In the genomic region with DNA sequence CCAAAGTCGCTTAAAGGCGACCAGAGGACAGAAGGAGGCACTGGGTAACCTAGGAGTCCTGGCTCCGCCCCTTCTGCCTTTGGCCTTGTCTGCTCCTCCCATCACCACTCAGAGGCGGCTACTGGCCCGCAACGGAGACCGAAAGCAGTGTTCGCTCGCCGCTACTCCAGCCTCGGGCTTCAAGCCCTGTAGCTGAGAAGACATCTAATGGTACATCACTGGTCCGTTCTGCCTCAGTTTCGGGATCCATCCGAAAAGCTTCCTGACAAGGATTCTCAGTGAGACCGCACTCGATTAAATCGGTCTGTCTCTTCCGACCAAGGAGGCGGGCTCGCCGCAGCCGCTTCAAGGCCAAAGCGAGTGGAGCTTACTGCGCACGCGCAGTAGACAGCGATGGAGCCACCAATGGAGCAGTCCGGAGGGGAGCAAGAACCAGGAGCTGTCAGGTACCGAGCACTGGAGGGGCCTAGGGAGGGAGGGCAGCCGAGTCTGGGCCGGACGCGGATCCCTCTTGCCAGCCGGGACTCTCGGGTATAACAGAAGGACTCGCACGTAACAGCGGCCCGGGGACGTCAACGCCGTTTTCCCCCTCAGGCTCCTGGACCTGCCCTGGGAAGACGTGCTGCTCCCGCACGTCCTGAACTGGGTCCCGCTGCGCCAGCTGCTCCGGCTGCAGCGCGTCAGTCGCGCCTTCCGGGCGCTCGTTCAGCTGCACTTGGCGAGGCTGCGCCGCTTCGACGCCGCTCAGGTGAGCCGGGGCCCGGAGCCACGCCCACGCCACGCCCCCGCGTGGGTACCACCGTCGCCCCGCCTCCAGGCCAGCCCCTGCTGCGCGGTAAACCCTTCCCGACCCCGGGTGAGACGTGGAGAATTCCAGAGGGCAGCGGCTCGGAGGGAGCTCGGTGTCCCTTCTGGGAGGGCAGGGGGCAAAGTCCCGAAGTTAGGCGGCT, we compare ENCODE assay signal across 7 mouse cellular contexts. TPM values are rescaled to one million over a fixed set of nuclear protein-coding genes. Genes with fewer than 3 reads are reported as not detected.
DNase-seq lines count a peak whose midpoint lies in the region; ATAC-seq lines count a peak whose summit lies in the region.

Fbxl15 (plus strand) TSS at position 104 of the 950 bp plus-strand sequence.

- peak within 1 kb of the TSS; percentile 98 for H3K4me2 ChIP-seq in intestine, embryonic 16.5 days (ENCODE audit: low read depth, low read length)
- H3K4me2 ChIP-seq in midbrain, embryonic 11.5 days: peak within 1 kb of the TSS; percentile 100

- H3K36me3 ChIP-seq in intestine, embryonic 16.5 days (ENCODE audit: control insufficient read depth, insufficient read depth, low read length): peaks cover 6% of the 10 kb centered on the region; the same call in 1 of the 2 replicates
- H3K36me3 ChIP-seq in midbrain, embryonic 11.5 days (ENCODE audit: control insufficient read depth, insufficient read depth, low read length): no peaks in the 10 kb centered on the region

- peak within 1 kb of the TSS; percentile 95 for H3K27ac ChIP-seq in intestine, embryonic 16.5 days (ENCODE audit: low read length)
- H3K27ac ChIP-seq in midbrain, embryonic 11.5 days (ENCODE audit: low read depth, low read length): peak within 1 kb of the TSS; percentile 89

- no peaks in the 10 kb centered on the region for H3K9me3 ChIP-seq in intestine, embryonic 16.5 days (ENCODE audit: control insufficient read depth, low read length)
- no peaks in the 10 kb centered on the region for H3K9me3 ChIP-seq in midbrain, embryonic 11.5 days (ENCODE audit: control insufficient read depth, low read length)

- ATAC-seq in intestine, embryonic 16.5 days: peak; percentile 90
- peak; percentile 86 for ATAC-seq in midbrain, embryonic 11.5 days (ENCODE audit: low FRiP score)

- H3K4me1 ChIP-seq in intestine, embryonic 16.5 days (ENCODE audit: control insufficient read depth, insufficient read depth, low read length): peaks cover 28% of the 10 kb centered on the region
- H3K4me1 ChIP-seq in midbrain, embryonic 11.5 days (ENCODE audit: control insufficient read depth, insufficient read depth, low read length): peaks cover 33% of the 10 kb centered on the region

- peak within 1 kb of the TSS; percentile 77 for H3K9ac ChIP-seq in intestine, embryonic 16.5 days (ENCODE audit: low read depth, low read length)
- peak within 1 kb of the TSS; percentile 80 for H3K9ac ChIP-seq in midbrain, embryonic 11.5 days (ENCODE audit: low read length)

- H3K27me3 ChIP-seq in intestine, embryonic 16.5 days (replicated peaks; ENCODE audit: control insufficient read depth, insufficient read depth, low read length): peaks cover 35% of the 10 kb centered on the region
- peaks cover 15% of the 10 kb centered on the region for H3K27me3 ChIP-seq in midbrain, embryonic 11.5 days (ENCODE audit: control insufficient read depth, insufficient read depth, low read length)

- under 1% methylated on average over 81 of the region's 81 CpGs for WGBS in intestine, embryonic 16.5 days
- WGBS in midbrain, embryonic 11.5 days: under 1% methylated on average over 80 of the region's 81 CpGs

- peak within 1 kb of the TSS; percentile 72 for H3K4me3 ChIP-seq in intestine, embryonic 16.5 days (ENCODE audit: low read length)
- H3K4me3 ChIP-seq in midbrain, embryonic 11.5 days (ENCODE audit: low read depth, low read length): peak within 1 kb of the TSS; percentile 65

- peak; percentile 95 for DNase-seq in adrenal gland, adult 2 months
- DNase-seq in embryo, embryonic 11.5 days (ENCODE audit: low read depth, low spot score): peak; percentile 97
- peak; percentile 86 to 93 for DNase-seq in gastrocnemius, postnatal 4 days (ENCODE audit: low spot score in 2 of 2)
- peak; percentile 96 to 97 for DNase-seq in left cerebral cortex, postnatal 36 days (ENCODE audit: low spot score in 2 of 2)
- DNase-seq in midbrain, embryonic 11.5 days (ENCODE audit: low spot score, missing footprints): peak; percentile 99
- peak; percentile 98 for DNase-seq in skeletal muscle tissue, adult 2 months (ENCODE audit: low read depth, low spot score)

- intact Hi-C loops in left cerebral cortex, postnatal 36 days (cut with DNase I): no loop called here

RNA-seq across cellular contexts. Expression of gene Fbxl15, which starts in this region (rescaled TPM):
- 10 to 100 TPM in 1 of 2 experiments, 1 to 10 TPM in 1; 6.7 to 12.1 TPM for total RNA-seq in adrenal gland, adult 2 months (2021)
- 41.6 and 60.3 TPM in 2 replicates for polyA plus RNA-seq in adrenal gland, adult 2 months (2012; rRNA removed)
- total RNA-seq in gastrocnemius, postnatal 4 days (2021): 1 to 10 TPM; 4.4 to 5.1 TPM
- 17.3 and 18.9 TPM in 2 replicates for polyA plus RNA-seq in intestine, embryonic 16.5 days (2015; fragmentation: Nextera tagmentation; extraction: Ambion mirVana)
- 10 to 100 TPM; 26.7 to 28.7 TPM for total RNA-seq in left cerebral cortex, postnatal 36 days (2021)
- 20.0 and 25.5 TPM in 2 replicates for polyA plus RNA-seq in midbrain, embryonic 11.5 days (2014; fragmentation: Nextera tagmentation; extraction: Ambion mirVana)

Comparison
In these comparisons a context has a peak if more than half of its experiments do, and no peak if none do; other contexts are left out.
1. Peak in every context shown above with its lines: DNase-seq, ATAC-seq, H3K4me3 ChIP-seq and H3K27ac ChIP-seq.